Mouse (Mus musculus): ENCODE measurements around the gene Olfr1173. TPM values are rescaled to one million over a fixed set of nuclear protein-coding genes. Genes with fewer than 3 reads are reported as not detected.

The Olfr1173 gene
- total RNA-seq (2014; fragmentation: Nextera tagmentation) = not detected in 2 replicates
- total RNA-seq (2017) = 0.28 TPM in 1 of 2 replicates, not detected in the other

DNA sequence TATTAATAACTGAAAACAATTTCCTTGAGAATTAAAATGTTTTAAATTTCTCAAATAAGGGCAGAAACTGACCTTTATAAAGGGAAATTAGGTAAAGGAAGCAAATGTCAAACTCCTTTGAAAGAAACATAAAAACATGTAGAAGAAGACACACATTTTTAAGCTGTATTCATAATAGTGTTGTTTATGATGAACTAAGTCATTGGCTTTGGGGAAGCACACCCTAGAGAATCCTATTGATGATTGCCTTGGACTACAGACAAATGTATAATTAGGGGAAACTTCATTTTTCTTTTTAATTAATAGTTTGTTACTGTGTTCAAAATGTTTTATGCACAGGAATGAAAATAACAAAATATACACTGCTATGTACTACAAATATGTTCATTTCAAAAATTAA is at the start of gene Olfr1173:
TSS of gene Olfr1173 (minus strand) at position 101 of the 400 bp plus-strand sequence.
- no peak for ATAC-seq (replicated peaks; ENCODE audit: low FRiP score, low TSS enrichment, poor library complexity, severe bottlenecking)

DNA sequence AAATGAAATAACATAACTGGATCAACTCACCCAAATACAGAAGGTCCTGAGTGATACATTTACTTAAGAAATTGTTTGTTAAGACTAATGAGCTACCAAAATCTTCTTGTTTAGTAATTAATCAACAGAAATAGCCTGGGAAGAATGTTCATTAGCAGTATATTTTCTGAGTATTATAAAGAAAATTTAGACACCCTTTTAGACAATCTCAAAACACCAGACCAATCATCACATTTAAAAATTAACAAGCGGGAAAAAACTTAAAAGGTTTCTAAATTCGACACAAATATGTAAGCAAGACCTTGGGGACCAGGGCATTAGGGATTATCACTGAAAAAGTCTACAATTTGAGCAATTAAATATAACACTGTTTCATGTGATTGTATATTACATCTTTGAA is 47.4 kb upstream of the Olfr1173 start, which contains the start of gene Olfr1175-ps:
TSS of gene Olfr1175-ps (minus strand) at position 101 of the 400 bp plus-strand sequence.
- ATAC-seq (replicated peaks; ENCODE audit: low FRiP score, low TSS enrichment, poor library complexity, severe bottlenecking) = no peak

DNA sequence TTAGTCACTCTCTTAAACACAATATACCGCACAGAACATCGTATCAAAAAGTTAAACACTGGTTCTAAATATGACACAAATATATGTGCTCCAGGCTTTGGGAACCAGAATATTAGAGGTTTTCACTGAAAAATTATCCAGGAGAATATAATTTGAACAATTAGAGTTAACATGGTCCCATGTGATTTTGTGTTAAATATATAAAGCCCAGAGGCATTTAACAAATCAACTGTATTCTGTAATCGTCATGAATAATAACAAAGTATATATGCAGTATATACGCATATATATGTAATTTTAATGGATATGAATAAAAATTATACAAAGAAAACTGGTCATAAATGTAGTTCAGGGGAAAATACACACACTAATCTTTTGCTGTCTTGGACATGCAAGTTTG is 35.4 kb upstream of the Olfr1173 start, which contains the start of gene Olfr1174-ps:
TSS of gene Olfr1174-ps (minus strand) at position 101 of the 400 bp plus-strand sequence.
- ATAC-seq (replicated peaks; ENCODE audit: low FRiP score, low TSS enrichment, poor library complexity, severe bottlenecking) = no peak

- no peak for ATAC-seq (replicated peaks; ENCODE audit: low FRiP score, low TSS enrichment, poor library complexity, severe bottlenecking)
Measured at GRCm38 (mm10) chr2:88228234-88228633, 51.4 kb downstream of the Olfr1173 start, which contains the start of gene Olfr1170. TSS of gene Olfr1170 (minus strand) at chr2:88228334.

Other genes with a start within 250 kb of the Olfr1173 start
- not detected in 2 replicates for gene Olfr73, start 242.2 kb downstream of the Olfr1173 start, total RNA-seq (2014; fragmentation: Nextera tagmentation)
- gene Olfr73, start 242.2 kb downstream of the Olfr1173 start, total RNA-seq (2017) = not detected in 2 replicates
- gene Olfr1162, start 228.7 kb downstream of the Olfr1173 start, total RNA-seq (2014; fragmentation: Nextera tagmentation) = not detected in 2 replicates
- not detected in 2 replicates for gene Olfr1162, start 228.7 kb downstream of the Olfr1173 start, total RNA-seq (2017)
- not detected in 2 replicates for gene Olfr1163, start 208.0 kb downstream of the Olfr1173 start, total RNA-seq (2014; fragmentation: Nextera tagmentation)
- not detected in 2 replicates for gene Olfr1163, start 208.0 kb downstream of the Olfr1173 start, total RNA-seq (2017)
- gene Olfr1164, start 185.9 kb downstream of the Olfr1173 start, total RNA-seq (2014; fragmentation: Nextera tagmentation) = not detected in 2 replicates
- gene Olfr1164, start 185.9 kb downstream of the Olfr1173 start, total RNA-seq (2017) = not detected in 2 replicates
- not detected in 2 replicates for gene Olfr1166, start 151.6 kb downstream of the Olfr1173 start, total RNA-seq (2014; fragmentation: Nextera tagmentation)
- not detected in 2 replicates for gene Olfr1166, start 151.6 kb downstream of the Olfr1173 start, total RNA-seq (2017)
- gene Olfr1167, start 124.7 kb downstream of the Olfr1173 start, total RNA-seq (2014; fragmentation: Nextera tagmentation) = not detected in 2 replicates
- not detected in 2 replicates for gene Olfr1167, start 124.7 kb downstream of the Olfr1173 start, total RNA-seq (2017)
- not detected in 2 replicates for gene Olfr1168, start 98.0 kb downstream of the Olfr1173 start, total RNA-seq (2014; fragmentation: Nextera tagmentation)
- gene Olfr1168, start 98.0 kb downstream of the Olfr1173 start, total RNA-seq (2017) = not detected in 2 replicates
- not detected in 2 replicates for gene Olfr1170, start 51.5 kb downstream of the Olfr1173 start, total RNA-seq (2014; fragmentation: Nextera tagmentation)
- gene Olfr1170, start 51.5 kb downstream of the Olfr1173 start, total RNA-seq (2017) = not detected in 2 replicates
- not detected in 2 replicates for gene Olfr1174-ps, start 35.3 kb upstream of the Olfr1173 start, total RNA-seq (2014; fragmentation: Nextera tagmentation)
- gene Olfr1174-ps, start 35.3 kb upstream of the Olfr1173 start, total RNA-seq (2017) = not detected in 2 replicates
- not detected in 2 replicates for gene Olfr1175-ps, start 47.3 kb upstream of the Olfr1173 start, total RNA-seq (2014; fragmentation: Nextera tagmentation)
- gene Olfr1175-ps, start 47.3 kb upstream of the Olfr1173 start, total RNA-seq (2017) = not detected in 2 replicates
- gene Olfr1176, start 56.8 kb upstream of the Olfr1173 start, total RNA-seq (2014; fragmentation: Nextera tagmentation) = not detected in 2 replicates
- gene Olfr1176, start 56.8 kb upstream of the Olfr1173 start, total RNA-seq (2017) = not detected in 2 replicates
- gene Olfr1177-ps, start 66.6 kb upstream of the Olfr1173 start, total RNA-seq (2014; fragmentation: Nextera tagmentation) = not detected in 2 replicates
- not detected in 2 replicates for gene Olfr1177-ps, start 66.6 kb upstream of the Olfr1173 start, total RNA-seq (2017)
- gene Olfr1178, start 107.2 kb upstream of the Olfr1173 start, total RNA-seq (2014; fragmentation: Nextera tagmentation) = not detected in 2 replicates
- gene Olfr1178, start 107.2 kb upstream of the Olfr1173 start, total RNA-seq (2017) = not detected in 2 replicates
- not detected in 2 replicates for gene Olfr1179, start 126.6 kb upstream of the Olfr1173 start, total RNA-seq (2014; fragmentation: Nextera tagmentation)
- gene Olfr1179, start 126.6 kb upstream of the Olfr1173 start, total RNA-seq (2017) = not detected in 2 replicates
- not detected in 2 replicates for gene Olfr1180, start 139.3 kb upstream of the Olfr1173 start, total RNA-seq (2014; fragmentation: Nextera tagmentation)
- gene Olfr1180, start 139.3 kb upstream of the Olfr1173 start, total RNA-seq (2017) = not detected in 2 replicates
- gene Olfr1181, start 146.3 kb upstream of the Olfr1173 start, total RNA-seq (2014; fragmentation: Nextera tagmentation) = not detected in 2 replicates
- not detected in 2 replicates for gene Olfr1181, start 146.3 kb upstream of the Olfr1173 start, total RNA-seq (2017)
- gene Gm13757, start 169.3 kb upstream of the Olfr1173 start, total RNA-seq (2014; fragmentation: Nextera tagmentation) = not detected in 2 replicates
- gene Gm13757, start 169.3 kb upstream of the Olfr1173 start, total RNA-seq (2017) = not detected in 2 replicates
- gene Olfr1183, start 175.0 kb upstream of the Olfr1173 start, total RNA-seq (2014; fragmentation: Nextera tagmentation) = not detected in 2 replicates
- not detected in 2 replicates for gene Olfr1183, start 175.0 kb upstream of the Olfr1173 start, total RNA-seq (2017)
- not detected in 2 replicates for gene Olfr1184, start 203.7 kb upstream of the Olfr1173 start, total RNA-seq (2014; fragmentation: Nextera tagmentation)
- not detected in 2 replicates for gene Olfr1184, start 203.7 kb upstream of the Olfr1173 start, total RNA-seq (2017)
- not detected in 2 replicates for gene Olfr1185-ps1, start 213.4 kb upstream of the Olfr1173 start, total RNA-seq (2014; fragmentation: Nextera tagmentation)
- not detected in 2 replicates for gene Olfr1185-ps1, start 213.4 kb upstream of the Olfr1173 start, total RNA-seq (2017)
- not detected in 2 replicates for gene Olfr1186, start 238.7 kb upstream of the Olfr1173 start, total RNA-seq (2014; fragmentation: Nextera tagmentation)
- not detected in 2 replicates for gene Olfr1186, start 238.7 kb upstream of the Olfr1173 start, total RNA-seq (2017)

Measured in megakaryocyte-erythroid progenitor cell, adult 5-6 weeks (primary cell).